Mouse (Mus musculus) intestine, embryonic 14.5 days (tissue): ENCODE measurements around the gene Gm43064. TPM values are rescaled to one million over a fixed set of nuclear protein-coding genes. Genes with fewer than 3 reads are reported as not detected.

Source experiments
- ATAC-seq: fragments of 200-750 bp; cut with Nextera tagmentation; replicated peaks from 2 replicates; pipeline ENCODE4 v1.8.0; 2017; ENCODE audit warnings: low read depth, moderate number of reproducible peaks, moderate TSS enrichment, moderate library complexity; ENCODE audit not compliant: low FRiP score, low TSS enrichment
- DNase-seq: peaks from one replicate; pipeline ENCODE4 v3.0.0-alpha.2; 2018; ENCODE audit warnings: low spot score
- H3K27ac ChIP-seq: fragments of 300-500 bp; sonication (generic); 2 replicates; pipeline ENCODE4 v1.5.1; 2014; ENCODE audit warnings: low read depth, mild to moderate bottlenecking, control low read depth
- H3K27me3 ChIP-seq: fragments of 300-500 bp; sonication (generic); replicated peaks from 2 replicates; pipeline ENCODE4 v1.6.1; 2014; ENCODE audit warnings: low read length, control low read depth; ENCODE audit not compliant: control insufficient read depth, insufficient read depth
- H3K36me3 ChIP-seq: fragments of 300-500 bp; sonication (generic); 2 replicates; pipeline ENCODE4 v1.6.1; 2014; ENCODE audit warnings: low read length, control low read depth; ENCODE audit not compliant: control insufficient read depth, insufficient read depth
- H3K4me1 ChIP-seq: fragments of 300-500 bp; sonication (generic); replicated peaks from 2 replicates; pipeline ENCODE4 v1.6.1; 2014; ENCODE audit warnings: low read length, control low read depth, mixed read lengths; ENCODE audit not compliant: control insufficient read depth, insufficient read depth
- H3K4me2 ChIP-seq: fragments of 300-500 bp; sonication (generic); 2 replicates; pipeline ENCODE4 v1.6.1; 2014; ENCODE audit warnings: low read length
- H3K4me3 ChIP-seq: fragments of 300-500 bp; sonication (generic); 2 replicates; pipeline ENCODE4 v1.5.1; 2014; ENCODE audit warnings: low read depth, low read length, control low read depth, mixed read lengths
- H3K9ac ChIP-seq: fragments of 300-500 bp; sonication (generic); 2 replicates; pipeline ENCODE4 v1.6.1; 2014; ENCODE audit warnings: mild to moderate bottlenecking, low read length
- H3K9me3 ChIP-seq: fragments of 300-500 bp; sonication (generic); 2 replicates; pipeline ENCODE4 v1.6.1; 2016; ENCODE audit warnings: low read length, control low read depth; ENCODE audit not compliant: control insufficient read depth
- WGBS: fragments of 180-500 bp; shearing (Covaris S2); extraction: QIAGEN DNeasy Blood & Tissue Kit; methylation state at CpG from one replicate; pipeline ENCODE4 v1.1.7; 2014; 5-methylcytosine and 5-hydroxymethylcytosine counted together
- polyA plus RNA-seq: library from polyadenylated mRNA; unstranded; fragments of >200 nt; fragmentation: Nextera tagmentation; extraction: Ambion mirVana; gene quantifications from 2 replicates; pipeline ENCODE4 v1.2.1, GENCODE M21; 2014

Gm43064 gene
- polyA plus RNA-seq, 1 experiment from 2014 or later, result 0.55 TPM

DNA sequence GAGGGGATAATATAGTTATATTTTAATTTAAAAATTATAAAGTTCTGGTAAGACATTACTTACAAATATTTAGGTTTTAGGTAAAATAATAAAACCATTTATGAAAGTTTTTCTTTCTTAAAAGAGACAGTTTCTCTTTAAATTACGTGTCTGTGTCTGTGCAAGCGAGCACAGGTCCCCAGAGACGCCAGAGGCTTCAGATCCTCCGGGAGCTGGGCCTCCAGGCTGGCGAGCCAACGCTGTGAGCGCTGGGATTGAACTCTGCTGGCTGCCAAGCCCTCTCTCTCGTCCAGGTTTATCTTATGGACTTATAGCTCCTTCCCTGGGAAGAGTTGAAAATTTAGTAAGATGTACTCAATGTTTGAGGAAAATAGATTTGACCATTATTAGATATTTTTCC lies 44.4 kb downstream of the Gm43064 start:
- ATAC-seq (no peak), DNase-seq (peak; percentile 31)
- Histone ChIP-seq H3K36me3 (no peaks in the 10 kb centered on the region), H3K4me1 (no peaks in the 10 kb centered on the region), H3K27ac (no peak overlapping the region), H3K9me3 (no peaks in the 10 kb centered on the region), H3K4me3 (no peak overlapping the region), H3K27me3 (no peaks in the 10 kb centered on the region), H3K9ac (no peak overlapping the region), H3K4me2 (no peak overlapping the region)
- WGBS, result 58% methylated on average over 8 of the region's 8 CpGs

DNA sequence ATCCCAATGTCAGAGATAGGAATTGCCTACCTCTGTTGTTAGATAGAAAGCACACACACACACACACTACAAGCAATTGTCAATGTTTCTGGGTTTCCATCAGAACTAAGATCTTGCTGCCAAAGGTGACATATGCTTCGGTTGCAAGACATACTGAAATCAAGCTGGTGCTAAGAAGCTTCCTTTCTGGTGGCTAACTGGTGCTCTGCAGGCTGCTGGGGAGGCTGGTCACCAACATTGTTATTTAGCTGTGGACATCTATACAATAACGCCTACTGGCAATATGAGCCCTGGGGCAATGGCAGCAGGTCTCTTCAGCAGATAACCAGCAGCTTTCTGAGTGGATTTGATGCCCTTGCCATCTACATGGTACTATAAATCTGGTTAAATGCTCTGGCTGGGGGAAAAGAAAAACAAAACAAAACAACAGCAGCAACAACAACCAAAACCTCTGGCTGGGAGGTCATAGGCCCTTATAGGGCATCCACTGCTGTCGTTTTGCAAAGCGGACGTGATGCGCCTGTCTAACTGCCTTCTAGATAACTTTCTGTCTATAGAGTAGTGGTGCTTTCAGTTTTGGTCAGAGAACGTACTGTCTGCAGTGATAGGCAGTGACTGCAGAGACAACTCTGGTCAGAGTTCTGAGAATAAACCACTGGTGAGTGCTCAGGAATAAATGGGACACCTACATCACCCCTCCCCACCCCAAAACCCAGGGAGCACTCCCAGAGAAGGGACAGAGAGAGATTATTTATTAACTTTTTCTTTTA lies 47.8 kb downstream of the Gm43064 start:
- ATAC-seq (no peak), DNase-seq (peak; percentile 29)
- Histone ChIP-seq H3K36me3 (no peaks in the 10 kb centered on the region), H3K27ac (no peak overlapping the region), H3K9ac (no peak overlapping the region), H3K27me3 (no peaks in the 10 kb centered on the region), H3K9me3 (no peaks in the 10 kb centered on the region), H3K4me2 (no peak overlapping the region), H3K4me1 (no peaks in the 10 kb centered on the region), H3K4me3 (no peak overlapping the region)
- 88% methylated on average over 7 of the region's 7 CpGs for WGBS

DNA sequence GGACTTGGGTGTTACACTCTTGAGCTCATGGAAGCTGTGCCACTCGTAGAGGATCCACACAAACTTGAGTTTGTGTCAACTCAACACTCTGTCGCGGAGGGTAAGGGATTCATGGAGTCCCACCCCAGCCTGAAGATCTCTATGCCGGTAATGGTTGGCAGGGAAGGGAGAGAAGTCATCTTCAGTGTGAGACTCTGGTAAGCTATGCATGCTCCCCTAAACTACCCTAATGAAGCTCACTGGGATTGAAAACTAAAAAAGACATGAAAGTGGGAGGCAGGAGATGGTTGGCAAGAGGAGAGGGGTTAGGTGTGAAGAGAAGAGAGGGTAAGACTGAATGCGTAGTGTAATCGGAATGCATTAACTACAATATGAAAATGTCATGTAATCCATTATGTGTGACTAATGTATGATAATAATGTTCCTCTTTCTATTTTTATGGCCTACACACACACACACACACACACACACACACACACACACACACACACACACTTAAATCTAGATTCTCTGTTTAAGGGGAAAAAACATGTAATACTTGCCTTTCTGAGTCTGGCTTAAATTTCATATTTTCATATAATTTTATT lies 48.7 kb downstream of the Gm43064 start:
- Histone ChIP-seq H3K4me2 (no peak overlapping the region), H3K27me3 (no peaks in the 10 kb centered on the region), H3K9me3 (no peaks in the 10 kb centered on the region), H3K4me3 (no peak overlapping the region), H3K27ac (no peak overlapping the region), H3K9ac (no peak overlapping the region), H3K36me3 (no peaks in the 10 kb centered on the region), H3K4me1 (no peaks in the 10 kb centered on the region)
- WGBS, result 91% methylated on average over 6 of the region's 6 CpGs
- ATAC-seq, result no peak
- no peak for DNase-seq

DNA sequence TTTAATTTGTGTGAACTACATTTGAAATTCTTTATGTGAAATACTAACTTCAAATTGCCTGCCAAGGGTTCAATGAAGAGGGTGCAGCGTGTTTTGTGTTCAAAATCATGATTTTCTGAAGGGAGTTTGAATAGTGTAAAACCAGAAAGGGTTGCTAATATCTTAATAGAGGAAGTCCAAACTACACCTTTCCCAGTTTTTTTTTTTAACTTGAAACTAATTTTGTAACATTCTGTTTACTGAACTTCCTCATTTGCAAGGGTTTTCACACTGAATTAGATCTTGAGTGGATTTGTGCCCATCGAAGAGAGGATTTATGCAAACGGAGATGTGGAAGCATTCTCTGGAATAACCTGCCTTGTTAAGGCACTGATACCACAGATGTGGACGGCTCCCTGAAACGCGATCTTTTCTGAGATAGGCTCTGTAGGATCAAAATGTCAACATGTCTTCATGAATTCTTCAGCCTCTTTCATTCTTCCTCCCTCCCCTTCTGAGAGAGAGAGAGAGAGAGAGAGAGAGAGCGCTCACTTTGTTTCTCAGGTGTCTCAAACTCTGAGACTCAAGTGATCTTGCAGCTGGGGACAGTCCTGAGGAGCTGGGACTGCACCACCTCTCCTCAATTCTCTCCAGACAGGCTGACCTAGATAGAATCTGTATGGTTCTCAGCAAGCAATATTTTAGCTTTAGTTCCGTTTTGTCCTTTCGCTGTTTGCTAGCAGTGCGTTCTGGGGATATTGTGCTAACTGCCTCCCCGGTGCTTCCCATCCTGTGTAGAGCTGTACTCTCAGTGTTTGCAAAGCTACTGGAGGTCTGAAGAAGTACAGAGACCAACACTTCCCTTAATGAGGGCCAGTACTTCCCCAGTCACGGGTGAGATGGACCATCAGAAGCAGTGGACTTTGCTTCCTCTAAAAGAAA lies 49.8 kb downstream of the Gm43064 start, which contains the start of gene Ptpn22:
Gene Ptpn22, plus strand, starts transcription at position 915 of the 921 bp plus-strand sequence.
- Histone ChIP-seq H3K4me3 (no peak within 1 kb of the TSS), H3K9ac (no peak within 1 kb of the TSS), H3K9me3 (no peaks in the 10 kb centered on the region), H3K27me3 (no peaks in the 10 kb centered on the region), H3K36me3 (no peaks in the 10 kb centered on the region), H3K27ac (no peak within 1 kb of the TSS), H3K4me1 (no peaks in the 10 kb centered on the region), H3K4me2 (no peak within 1 kb of the TSS)
- ATAC-seq (no peak), DNase-seq (no peak)
- WGBS, result 71% methylated on average over 12 of the region's 12 CpGs

- H3K27me3 ChIP-seq, result no peaks in the 10 kb centered on the region
- ATAC-seq, result no peak
- DNase-seq, result no peak
- no peaks in the 10 kb centered on the region for H3K36me3 ChIP-seq
- no peaks in the 10 kb centered on the region for H3K9me3 ChIP-seq
- 75% methylated on average over 6 of the region's 6 CpGs for WGBS
- no peak overlapping the region for H3K9ac ChIP-seq
- no peak overlapping the region for H3K4me3 ChIP-seq
- H3K4me2 ChIP-seq, result no peak overlapping the region
- H3K27ac ChIP-seq, result no peak overlapping the region
- no peaks in the 10 kb centered on the region for H3K4me1 ChIP-seq
These were observed 50.5 kb downstream of the Gm43064 start for GRCm38 (mm10) chr3:103859851-103860391.

- DNase-seq (no peak), ATAC-seq (no peak)
- Histone ChIP-seq H3K36me3 (no peaks in the 10 kb centered on the region), H3K27ac (no peak overlapping the region), H3K4me1 (no peaks in the 10 kb centered on the region), H3K27me3 (no peaks in the 10 kb centered on the region), H3K9ac (no peak overlapping the region), H3K4me2 (no peak overlapping the region), H3K4me3 (no peak overlapping the region), H3K9me3 (no peaks in the 10 kb centered on the region)
- WGBS, result 69% methylated on average over 4 of the region's 4 CpGs
These were observed 53.4 kb downstream of the Gm43064 start for GRCm38 (mm10) chr3:103862721-103863220.

- no peak overlapping the region for H3K9ac ChIP-seq
- no peaks in the 10 kb centered on the region for H3K4me1 ChIP-seq
- 89% methylated on average over 6 of the region's 6 CpGs for WGBS
- no peak overlapping the region for H3K27ac ChIP-seq
- ATAC-seq, result no peak
- no peaks in the 10 kb centered on the region for H3K9me3 ChIP-seq
- no peaks in the 10 kb centered on the region for H3K36me3 ChIP-seq
- no peak for DNase-seq
- H3K4me2 ChIP-seq, result no peak overlapping the region
- no peaks in the 10 kb centered on the region for H3K27me3 ChIP-seq
- no peak overlapping the region for H3K4me3 ChIP-seq
These were observed 54.8 kb downstream of the Gm43064 start for GRCm38 (mm10) chr3:103864200-103864599.

DNA sequence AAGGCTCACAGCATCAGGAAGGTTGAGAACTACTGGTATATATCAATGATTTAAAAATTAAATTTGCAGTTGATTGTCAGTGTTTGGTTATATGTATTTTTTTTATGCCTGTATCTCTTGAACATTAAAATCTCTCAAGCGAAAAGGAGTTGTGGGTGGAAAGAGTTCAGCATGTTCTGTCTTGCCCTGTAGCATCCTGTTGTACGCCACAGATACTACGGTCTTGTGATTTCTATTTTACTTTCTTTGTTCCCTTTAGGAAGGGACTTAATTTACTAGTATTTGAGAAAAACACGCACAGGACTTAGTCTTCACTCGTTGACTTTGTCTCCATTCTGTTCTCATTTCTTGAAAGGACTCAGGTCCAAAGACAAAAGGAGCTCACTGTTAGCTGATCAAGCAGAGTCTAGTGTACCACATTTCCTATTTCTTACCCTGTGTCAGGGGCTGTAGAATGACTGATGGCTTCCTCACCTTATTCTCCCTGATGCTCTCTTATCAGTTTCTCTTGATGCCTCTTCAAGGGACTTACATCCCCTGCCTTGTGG lies 58.1 kb downstream of the Gm43064 start:
- Histone ChIP-seq H3K9ac (no peak overlapping the region), H3K4me2 (no peak overlapping the region), H3K4me3 (no peak overlapping the region), H3K4me1 (no peaks in the 10 kb centered on the region), H3K36me3 (no peaks in the 10 kb centered on the region), H3K27ac (no peak overlapping the region), H3K27me3 (no peaks in the 10 kb centered on the region), H3K9me3 (no peaks in the 10 kb centered on the region)
- no peak for DNase-seq
- 93% methylated on average over 5 of the region's 5 CpGs for WGBS
- ATAC-seq, result no peak
